Mouse (Mus musculus): ENCODE results near the gene Arhgap21. TPM values are rescaled to one million over a fixed set of nuclear protein-coding genes. Genes with fewer than 3 reads are reported as not detected.

Arhgap21 gene
- 10.5 and 11.1 TPM in 2 replicates for polyA plus RNA-seq (2015; fragmentation: Nextera tagmentation; extraction: Ambion mirVana)

DNA sequence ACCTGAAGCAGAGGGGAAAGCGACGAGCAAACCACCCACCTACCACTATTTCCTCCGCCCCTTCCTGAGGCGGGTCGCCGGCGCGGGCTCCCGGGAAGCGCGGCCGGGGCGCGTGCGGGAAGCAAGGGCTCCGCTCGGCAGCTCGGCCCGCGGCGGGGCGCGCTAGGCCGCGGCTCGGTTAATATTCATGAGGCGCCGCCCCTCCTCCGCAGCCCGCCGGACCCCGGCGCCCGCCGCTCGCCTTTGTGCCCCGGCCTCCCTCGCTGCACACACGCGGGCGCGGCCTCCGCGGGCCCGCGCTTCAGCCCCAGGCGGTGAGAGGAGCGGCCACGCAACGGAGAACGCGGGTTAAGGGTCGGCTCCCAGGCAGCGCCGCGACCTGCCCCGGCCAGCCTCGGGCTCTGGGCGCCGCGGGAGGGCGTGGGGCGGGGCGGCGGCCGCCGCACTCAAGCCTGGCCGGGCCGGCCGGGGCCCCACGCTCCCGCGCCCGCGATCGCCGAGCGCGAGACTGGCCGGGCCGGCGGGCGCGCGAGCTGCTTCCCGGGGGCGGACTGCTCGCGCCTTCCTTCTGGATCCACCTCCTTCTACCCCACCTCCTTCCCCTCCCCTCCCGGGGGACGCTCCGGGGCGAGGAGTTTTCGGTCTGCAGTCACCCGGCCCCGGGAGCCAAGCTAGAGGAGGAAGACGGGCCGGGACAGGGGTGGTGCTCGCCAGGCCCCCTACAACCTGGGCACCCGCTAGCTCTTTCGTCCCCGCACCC is at the start of gene Arhgap21:
TSS of gene Arhgap21 (minus strand) at position 441 of the 760 bp plus-strand sequence.
- Histone ChIP-seq H3K27ac (ENCODE audit: low read length) (peak within 1 kb of the TSS; percentile 99), H3K4me3 (ENCODE audit: low read length) (peak within 1 kb of the TSS; percentile 95), H3K27me3 (ENCODE audit: control insufficient read depth, insufficient read depth, low read depth, low read length) (no peaks in the 10 kb centered on the region), H3K9ac (ENCODE audit: low read length) (peak within 1 kb of the TSS; percentile 98), H3K4me1 (replicated peaks; ENCODE audit: control insufficient read depth, insufficient read depth, low read length) (peaks cover 25% of the 10 kb centered on the region), H3K4me2 (ENCODE audit: low read depth, low read length) (peak within 1 kb of the TSS; percentile 60), H3K36me3 (ENCODE audit: control insufficient read depth, insufficient read depth, low read length) (no peaks in the 10 kb centered on the region), H3K9me3 (ENCODE audit: control insufficient read depth, low read length) (no peaks in the 10 kb centered on the region)
- WGBS, result under 1% methylated on average over 69 of the region's 102 CpGs
- peak; percentile 83 for ATAC-seq (ENCODE audit: low read depth)

DNA sequence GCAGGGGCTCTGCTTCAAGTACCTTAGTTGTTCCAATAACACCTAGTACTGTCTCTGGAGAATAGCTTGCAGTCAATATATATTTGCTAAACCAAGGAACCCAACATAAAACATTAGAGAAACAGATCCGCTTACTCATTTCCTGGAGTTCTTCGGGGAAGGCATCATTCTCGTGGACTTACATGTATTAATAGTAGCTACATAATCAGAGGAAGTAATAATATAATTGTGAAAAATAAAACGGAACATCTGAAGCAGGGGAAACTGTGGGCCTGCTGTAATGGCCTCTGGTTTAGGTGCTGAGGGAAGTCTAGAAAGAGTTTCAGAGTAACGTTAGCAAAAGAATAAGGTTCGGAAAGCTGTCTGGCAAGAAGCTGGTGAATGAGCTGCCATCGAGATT is 47.9 kb upstream of the Arhgap21 start:
- no peak overlapping the region for H3K4me3 ChIP-seq (ENCODE audit: low read length)
- H3K9ac ChIP-seq (ENCODE audit: low read length), result no peak overlapping the region
- 0 out of 2 replicates have a peak, but pooled peaks have one; percentile 56 for ATAC-seq (ENCODE audit: low read depth)
- H3K36me3 ChIP-seq (ENCODE audit: control insufficient read depth, insufficient read depth, low read length), result no peaks in the 10 kb centered on the region
- no peak overlapping the region for H3K4me2 ChIP-seq (ENCODE audit: low read depth, low read length)
- H3K27me3 ChIP-seq (ENCODE audit: control insufficient read depth, insufficient read depth, low read depth, low read length), result no peaks in the 10 kb centered on the region
- 66% methylated on average over 7 of the region's 7 CpGs for WGBS
- peak overlapping the region; percentile 18 for H3K27ac ChIP-seq (ENCODE audit: low read length)
- no peaks in the 10 kb centered on the region for H3K9me3 ChIP-seq (ENCODE audit: control insufficient read depth, low read length)
- no peaks in the 10 kb centered on the region for H3K4me1 ChIP-seq (replicated peaks; ENCODE audit: control insufficient read depth, insufficient read depth, low read length)

DNA sequence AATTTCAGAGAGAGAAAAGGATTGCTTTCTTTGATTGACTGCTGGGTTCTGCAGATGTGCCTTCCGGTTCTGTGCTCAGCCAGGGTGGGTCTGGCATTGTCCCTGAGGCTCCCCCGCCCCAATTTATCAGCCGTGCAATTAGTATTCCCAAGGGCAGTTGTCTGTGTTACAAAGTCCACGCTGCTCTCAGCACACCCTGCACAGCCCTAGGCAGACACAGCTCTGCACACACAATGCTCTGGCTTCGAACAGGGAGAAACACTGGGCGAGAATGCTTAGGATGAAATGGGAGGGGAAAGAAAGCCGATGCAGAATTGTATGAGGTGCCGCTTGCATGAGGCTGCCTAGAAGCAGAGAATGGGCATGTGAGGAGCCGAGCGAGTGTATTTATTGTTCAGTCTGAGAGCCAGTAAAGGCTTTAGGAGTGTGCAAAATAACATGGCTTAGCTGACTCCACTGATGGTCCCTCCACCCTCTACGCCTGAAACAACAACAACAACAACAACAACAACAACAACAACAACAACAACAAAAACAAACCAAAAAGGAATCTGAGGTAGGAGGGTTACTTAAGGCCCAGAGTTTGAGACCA is 42.2 kb upstream of the Arhgap21 start:
- 71% methylated on average over 11 of the region's 11 CpGs for WGBS
- H3K9me3 ChIP-seq (ENCODE audit: control insufficient read depth, low read length), result no peaks in the 10 kb centered on the region
- no peak overlapping the region for H3K27ac ChIP-seq (ENCODE audit: low read length)
- peaks cover 5% of the 10 kb centered on the region for H3K4me1 ChIP-seq (replicated peaks; ENCODE audit: control insufficient read depth, insufficient read depth, low read length)
- H3K36me3 ChIP-seq (ENCODE audit: control insufficient read depth, insufficient read depth, low read length), result no peaks in the 10 kb centered on the region
- H3K9ac ChIP-seq (ENCODE audit: low read length), result no peak overlapping the region
- no peak overlapping the region for H3K4me2 ChIP-seq (ENCODE audit: low read depth, low read length)
- ATAC-seq (ENCODE audit: low read depth), result 0 out of 2 replicates have a peak, but pooled peaks have one; percentile 12
- H3K27me3 ChIP-seq (ENCODE audit: control insufficient read depth, insufficient read depth, low read depth, low read length), result no peaks in the 10 kb centered on the region
- H3K4me3 ChIP-seq (ENCODE audit: low read length), result no peak overlapping the region

DNA sequence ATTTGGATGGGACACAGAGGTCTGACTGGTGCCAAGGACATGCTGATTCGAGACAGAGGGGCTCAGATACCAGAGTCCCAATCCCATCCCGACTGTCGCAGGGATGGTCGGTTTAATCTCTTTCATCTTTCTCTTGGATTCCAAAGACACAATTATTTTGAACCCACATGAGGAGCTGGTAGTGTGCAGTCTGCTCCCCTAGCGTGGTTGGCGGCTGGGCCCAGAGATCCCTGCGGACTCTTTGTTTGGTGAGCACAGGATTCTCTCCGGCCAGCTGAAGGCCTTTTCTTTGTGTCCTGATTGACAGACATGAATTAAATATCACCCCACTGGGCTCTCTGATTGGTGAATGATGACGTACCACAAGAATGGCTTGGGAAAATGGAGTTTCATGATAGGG is 41.5 kb upstream of the Arhgap21 start:
- no peak overlapping the region for H3K27ac ChIP-seq (ENCODE audit: low read length)
- no peaks in the 10 kb centered on the region for H3K36me3 ChIP-seq (ENCODE audit: control insufficient read depth, insufficient read depth, low read length)
- H3K4me1 ChIP-seq (replicated peaks; ENCODE audit: control insufficient read depth, insufficient read depth, low read length), result peaks cover 5% of the 10 kb centered on the region
- H3K9me3 ChIP-seq (ENCODE audit: control insufficient read depth, low read length), result no peaks in the 10 kb centered on the region
- H3K27me3 ChIP-seq (ENCODE audit: control insufficient read depth, insufficient read depth, low read depth, low read length), result no peaks in the 10 kb centered on the region
- no peak overlapping the region for H3K4me3 ChIP-seq (ENCODE audit: low read length)
- H3K9ac ChIP-seq (ENCODE audit: low read length), result no peak overlapping the region
- 60% methylated on average over 9 of the region's 9 CpGs for WGBS
- no peak overlapping the region for H3K4me2 ChIP-seq (ENCODE audit: low read depth, low read length)
- ATAC-seq (ENCODE audit: low read depth), result no peak

DNA sequence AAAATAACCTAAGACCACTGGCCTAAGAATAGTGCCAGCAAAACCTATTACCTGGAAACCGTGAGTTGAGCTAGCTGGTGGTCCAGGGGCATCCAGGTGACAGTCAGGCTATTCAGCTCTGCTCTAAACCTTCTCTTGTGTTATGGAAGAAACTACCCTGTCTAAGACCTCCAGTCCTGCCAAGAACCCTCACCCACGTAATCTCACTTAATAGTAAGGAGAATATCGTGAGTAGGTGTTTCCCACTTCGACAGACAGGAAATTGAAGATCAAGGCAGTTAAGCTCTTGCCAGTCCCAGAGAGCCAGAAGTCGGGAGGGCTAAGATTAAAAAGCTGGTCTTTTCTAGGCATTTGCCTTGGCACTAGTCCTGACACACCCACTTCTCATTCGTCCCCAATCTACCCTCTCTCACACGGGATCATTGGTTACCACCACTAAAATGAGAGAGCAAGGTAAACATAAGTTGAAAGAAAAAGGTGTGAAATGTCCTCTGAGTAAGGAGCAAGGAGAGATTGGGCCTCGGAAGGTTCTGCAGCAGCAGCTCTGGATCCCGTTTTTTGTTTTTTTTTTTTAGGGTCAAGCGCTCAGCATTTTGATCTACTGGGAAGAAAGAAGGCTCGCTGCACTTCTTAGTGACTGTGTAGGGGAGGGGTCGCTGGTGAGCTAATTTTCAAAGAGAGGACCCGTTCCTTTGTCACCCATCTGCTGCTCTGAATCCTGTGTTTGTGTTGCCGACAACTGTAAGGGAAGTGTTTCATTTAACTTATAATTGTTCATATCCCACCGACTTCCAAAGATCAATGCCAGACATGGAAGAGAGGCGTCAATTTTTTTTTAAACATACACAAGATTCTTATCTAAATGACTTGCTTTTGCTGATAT is 40.8 kb upstream of the Arhgap21 start:
- H3K36me3 ChIP-seq (ENCODE audit: control insufficient read depth, insufficient read depth, low read length), result no peaks in the 10 kb centered on the region
- H3K4me2 ChIP-seq (ENCODE audit: low read depth, low read length), result peak overlapping the region; percentile 5; the same call in 1 of the 2 replicates
- no peak overlapping the region for H3K9ac ChIP-seq (ENCODE audit: low read length)
- no peak overlapping the region for H3K27ac ChIP-seq (ENCODE audit: low read length)
- no peaks in the 10 kb centered on the region for H3K27me3 ChIP-seq (ENCODE audit: control insufficient read depth, insufficient read depth, low read depth, low read length)
- 22% methylated on average over 16 of the region's 16 CpGs for WGBS
- H3K4me3 ChIP-seq (ENCODE audit: low read length), result no peak overlapping the region
- H3K4me1 ChIP-seq (replicated peaks; ENCODE audit: control insufficient read depth, insufficient read depth, low read length), result peaks cover 5% of the 10 kb centered on the region
- H3K9me3 ChIP-seq (ENCODE audit: control insufficient read depth, low read length), result no peaks in the 10 kb centered on the region
- ATAC-seq (ENCODE audit: low read depth), result no peak

DNA sequence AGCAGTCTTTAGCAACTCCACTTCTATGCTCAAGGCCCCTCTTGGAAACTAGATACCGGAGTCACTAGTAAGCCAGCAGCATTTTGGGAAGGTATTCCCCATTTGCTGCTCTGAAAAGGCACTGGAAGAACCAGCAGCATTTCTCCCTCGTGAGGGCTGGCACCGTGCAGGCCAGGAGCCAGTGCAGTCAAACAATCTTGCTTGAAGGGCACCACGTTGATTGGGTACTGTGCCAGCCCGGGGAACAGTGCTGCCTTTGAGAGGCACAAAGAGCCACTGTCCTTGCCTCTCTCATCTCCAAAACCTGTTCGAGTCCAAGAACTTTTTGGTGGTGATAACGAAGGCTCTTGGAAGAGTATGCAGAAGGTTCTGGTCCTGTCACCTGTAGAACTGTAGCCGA is 33.9 kb upstream of the Arhgap21 start:
- no peak for ATAC-seq (ENCODE audit: low read depth)
- Histone ChIP-seq H3K9ac (ENCODE audit: low read length) (no peak overlapping the region), H3K4me2 (ENCODE audit: low read depth, low read length) (no peak overlapping the region), H3K4me3 (ENCODE audit: low read length) (no peak overlapping the region), H3K27ac (ENCODE audit: low read length) (no peak overlapping the region), H3K36me3 (ENCODE audit: control insufficient read depth, insufficient read depth, low read length) (no peaks in the 10 kb centered on the region), H3K27me3 (ENCODE audit: control insufficient read depth, insufficient read depth, low read depth, low read length) (no peaks in the 10 kb centered on the region), H3K9me3 (ENCODE audit: control insufficient read depth, low read length) (no peaks in the 10 kb centered on the region), H3K4me1 (replicated peaks; ENCODE audit: control insufficient read depth, insufficient read depth, low read length) (no peaks in the 10 kb centered on the region)
- WGBS, result 75% methylated on average over 8 of the region's 8 CpGs

DNA sequence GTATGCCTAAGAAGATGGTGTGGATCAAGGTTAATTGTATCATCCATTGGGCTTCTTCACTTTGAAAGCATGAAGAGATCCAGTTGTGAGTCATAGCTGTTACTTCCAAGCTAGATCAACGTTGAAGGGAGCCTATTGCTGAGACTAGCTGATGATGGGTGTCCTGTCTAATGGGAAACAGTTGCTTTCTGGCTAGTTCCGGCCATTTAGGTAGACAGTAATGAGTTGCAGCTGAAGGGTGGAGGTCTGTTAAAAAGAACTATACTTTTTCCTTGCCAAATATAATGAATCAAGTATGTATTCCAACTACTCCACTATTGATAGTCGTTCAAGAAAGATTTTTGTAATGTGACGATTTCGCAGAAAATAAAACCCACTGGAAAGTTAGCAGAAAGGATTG is 32.5 kb upstream of the Arhgap21 start:
- Histone ChIP-seq H3K9me3 (ENCODE audit: control insufficient read depth, low read length) (no peaks in the 10 kb centered on the region), H3K27me3 (ENCODE audit: control insufficient read depth, insufficient read depth, low read depth, low read length) (no peaks in the 10 kb centered on the region), H3K4me3 (ENCODE audit: low read length) (no peak overlapping the region), H3K27ac (ENCODE audit: low read length) (no peak overlapping the region), H3K36me3 (ENCODE audit: control insufficient read depth, insufficient read depth, low read length) (no peaks in the 10 kb centered on the region), H3K4me1 (replicated peaks; ENCODE audit: control insufficient read depth, insufficient read depth, low read length) (no peaks in the 10 kb centered on the region), H3K9ac (ENCODE audit: low read length) (no peak overlapping the region), H3K4me2 (ENCODE audit: low read depth, low read length) (no peak overlapping the region)
- 54% methylated on average over 5 of the region's 5 CpGs for WGBS
- ATAC-seq (ENCODE audit: low read depth), result no peak

DNA sequence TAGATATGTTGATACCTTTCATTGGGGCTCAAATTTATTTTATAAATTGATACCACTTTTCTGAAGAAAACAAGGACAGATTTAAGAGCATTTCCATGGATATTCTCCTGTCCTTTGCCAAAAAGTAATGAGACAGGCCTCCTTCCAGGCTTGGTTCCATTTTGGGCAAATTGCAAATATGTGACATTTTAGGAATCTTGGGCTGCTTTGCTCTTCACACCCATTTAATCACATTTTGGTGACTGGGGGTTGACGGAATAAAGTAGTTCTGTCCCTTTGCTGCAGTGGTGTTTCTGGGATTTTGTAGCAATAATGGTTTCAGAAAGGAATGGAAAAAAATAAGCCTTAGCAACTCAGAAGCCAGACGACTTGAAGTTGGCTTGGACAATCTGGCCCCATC is 26.9 kb upstream of the Arhgap21 start:
- H3K4me1 ChIP-seq (replicated peaks; ENCODE audit: control insufficient read depth, insufficient read depth, low read length), result peaks cover 3% of the 10 kb centered on the region; the same call in 1 of the 2 replicates
- no peaks in the 10 kb centered on the region for H3K27me3 ChIP-seq (ENCODE audit: control insufficient read depth, insufficient read depth, low read depth, low read length)
- H3K4me3 ChIP-seq (ENCODE audit: low read length), result no peak overlapping the region
- H3K9ac ChIP-seq (ENCODE audit: low read length), result no peak overlapping the region
- no peaks in the 10 kb centered on the region for H3K9me3 ChIP-seq (ENCODE audit: control insufficient read depth, low read length)
- H3K4me2 ChIP-seq (ENCODE audit: low read depth, low read length), result no peak overlapping the region
- 0 out of 2 replicates have a peak, but pooled peaks have one; percentile 32 for ATAC-seq (ENCODE audit: low read depth)
- H3K36me3 ChIP-seq (ENCODE audit: control insufficient read depth, insufficient read depth, low read length), result no peaks in the 10 kb centered on the region
- H3K27ac ChIP-seq (ENCODE audit: low read length), result no peak overlapping the region
- 56% methylated on average over 2 of the region's 2 CpGs for WGBS

DNA sequence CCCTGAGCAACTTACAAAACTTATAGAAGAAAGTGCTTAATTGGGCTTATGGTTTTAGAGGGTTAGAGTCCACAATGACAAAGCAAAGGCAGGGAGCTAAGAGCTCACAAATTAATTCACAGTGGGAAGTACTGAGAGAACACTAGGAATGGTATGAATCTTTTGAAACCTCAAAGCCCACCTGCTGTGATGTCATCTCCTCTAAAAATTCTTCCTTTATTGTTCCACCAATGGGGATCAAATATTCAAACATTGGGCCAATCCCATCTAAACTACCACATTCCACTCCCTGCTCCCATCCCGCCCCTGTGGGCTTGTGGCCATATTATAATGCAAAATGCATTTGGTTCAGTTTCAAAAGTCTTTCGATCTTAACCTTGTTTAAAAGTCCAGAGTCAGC is 22.8 kb upstream of the Arhgap21 start:
- no peaks in the 10 kb centered on the region for H3K36me3 ChIP-seq (ENCODE audit: control insufficient read depth, insufficient read depth, low read length)
- no peak for ATAC-seq (ENCODE audit: low read depth)
- no peaks in the 10 kb centered on the region for H3K27me3 ChIP-seq (ENCODE audit: control insufficient read depth, insufficient read depth, low read depth, low read length)
- no peak overlapping the region for H3K4me3 ChIP-seq (ENCODE audit: low read length)
- no peak overlapping the region for H3K27ac ChIP-seq (ENCODE audit: low read length)
- H3K9ac ChIP-seq (ENCODE audit: low read length), result no peak overlapping the region
- peaks cover 8% of the 10 kb centered on the region; the same call in 1 of the 2 replicates for H3K4me1 ChIP-seq (replicated peaks; ENCODE audit: control insufficient read depth, insufficient read depth, low read length)
- H3K4me2 ChIP-seq (ENCODE audit: low read depth, low read length), result no peak overlapping the region
- H3K9me3 ChIP-seq (ENCODE audit: control insufficient read depth, low read length), result no peaks in the 10 kb centered on the region
- WGBS, result 93% methylated on average over 2 of the region's 2 CpGs
